Mouse (Mus musculus) midbrain, embryonic 12.5 days (tissue): ENCODE data around the gene Tmc3. TPM values are rescaled to one million over a fixed set of nuclear protein-coding genes. Genes with fewer than 3 reads are reported as not detected.

Experiments used
- ATAC-seq: fragments of 200-750 bp; cut with Nextera tagmentation; 2 replicates; pipeline ENCODE4 v1.8.0; 2017; ENCODE audit warnings: low read depth, moderate TSS enrichment, moderate library complexity; ENCODE audit not compliant: low FRiP score
- H3K27ac ChIP-seq: fragments of 300-500 bp; sonication (generic); replicated peaks from 2 replicates; pipeline ENCODE4 v1.5.1; 2016; ENCODE audit warnings: mild to moderate bottlenecking
- H3K27me3 ChIP-seq: fragments of 300-500 bp; sonication (generic); 2 replicates; pipeline ENCODE4 v1.6.1; 2016; ENCODE audit warnings: mild to moderate bottlenecking
- H3K36me3 ChIP-seq: fragments of 300-500 bp; sonication (generic); 2 replicates; pipeline ENCODE4 v1.6.1; 2016
- H3K4me1 ChIP-seq: fragments of 300-500 bp; sonication (generic); 2 replicates; pipeline ENCODE4 v1.6.1; 2016
- H3K4me2 ChIP-seq: fragments of 300-500 bp; sonication (generic); replicated peaks from 2 replicates; pipeline ENCODE4 v1.6.1; 2016; ENCODE audit warnings: mild to moderate bottlenecking, moderate library complexity
- H3K4me3 ChIP-seq: fragments of 300-500 bp; sonication (generic); 2 replicates; pipeline ENCODE4 v1.5.1; 2016; ENCODE audit warnings: mild to moderate bottlenecking
- H3K9ac ChIP-seq: fragments of 300-500 bp; sonication (generic); replicated peaks from 2 replicates; pipeline ENCODE4 v1.6.1; 2016; ENCODE audit warnings: mild to moderate bottlenecking, moderate library complexity
- H3K9me3 ChIP-seq: fragments of 300-500 bp; sonication (generic); 2 replicates; pipeline ENCODE4 v1.6.1; 2016; ENCODE audit warnings: mild to moderate bottlenecking
- WGBS: fragments of 180-500 bp; shearing (Covaris S2); methylation state at CpG from one replicate; pipeline ENCODE4 v1.1.7; 2016; 5-methylcytosine and 5-hydroxymethylcytosine counted together
- polyA plus RNA-seq: library from polyadenylated mRNA; unstranded; fragments of >200 nt; fragmentation: Nextera tagmentation; extraction: Ambion mirVana; gene quantifications from 2 replicates; pipeline ENCODE4 v1.2.1, GENCODE M21; 2016

Tmc3 gene
- polyA plus RNA-seq, 1 experiment from 2014 or later, result 0.69 TPM

- Histone ChIP-seq H3K4me1 (peaks cover 21% of the 10 kb centered on the region), H3K27ac (peak overlapping the region; percentile 36; the same call in 1 of the 2 replicates), H3K9me3 (no peaks in the 10 kb centered on the region), H3K27me3 (0 out of 2 replicates have a peak, but pooled peaks cover 4% of the 10 kb centered on the region), H3K9ac (peak overlapping the region; percentile 71), H3K4me3 (peak overlapping the region; percentile 65), H3K4me2 (peak overlapping the region; percentile 80), H3K36me3 (no peaks in the 10 kb centered on the region)
- 14% methylated on average over 11 of the region's 11 CpGs for WGBS
- peak; percentile 81; the same call in 1 of the 2 replicates for ATAC-seq
Measured at GRCm38 (mm10) chr7:83631073-83631827, 46.5 kb downstream of the Tmc3 start.

DNA sequence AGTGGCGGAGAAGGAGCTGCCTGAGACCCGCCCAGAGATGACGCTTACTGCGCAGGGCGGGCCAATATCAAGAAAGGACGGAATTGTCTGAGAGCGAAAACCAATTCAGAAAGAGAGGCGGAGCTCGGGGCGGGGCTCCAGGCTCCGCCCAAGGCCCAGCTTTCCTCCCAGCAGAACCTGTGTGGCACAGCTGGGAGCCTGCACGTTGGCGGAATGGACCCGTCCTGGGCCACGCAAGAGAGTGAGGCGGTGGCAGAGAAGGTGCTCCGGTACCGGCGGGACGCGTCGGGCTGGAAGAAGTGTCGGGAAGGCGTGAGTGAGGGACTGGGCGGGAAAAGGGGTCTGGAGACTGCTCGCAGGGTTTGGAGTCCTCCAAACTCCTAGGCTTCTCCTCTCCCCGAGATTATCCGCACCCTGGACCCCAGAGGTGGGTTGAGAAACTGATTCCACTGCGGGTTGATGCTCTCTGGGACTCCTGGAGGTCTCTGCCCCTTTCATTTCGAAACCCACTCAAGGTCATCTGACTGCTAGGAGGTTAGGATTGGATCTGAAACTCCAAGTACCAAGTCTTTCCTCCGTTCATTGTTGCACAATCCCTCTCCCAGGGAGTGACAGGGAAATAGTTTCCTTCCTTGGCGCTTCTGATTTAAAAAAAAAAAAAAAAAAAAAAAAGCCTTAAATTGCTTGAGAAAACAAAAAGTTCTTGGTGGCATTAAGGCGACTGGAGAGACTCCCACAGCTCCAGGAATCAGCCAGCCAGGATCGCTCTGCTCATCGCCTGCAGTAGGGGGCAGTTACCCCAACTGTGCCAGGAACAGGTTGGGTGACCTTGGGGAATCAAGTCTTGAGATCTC lies 47.3 kb downstream of the Tmc3 start, which contains the start of gene Stard5:
Gene Stard5, plus strand, starts transcription at position 132 of the 854 bp plus-strand sequence.
- H3K4me1 ChIP-seq, result peaks cover 21% of the 10 kb centered on the region
- under 1% methylated on average over 35 of the region's 35 CpGs for WGBS
- H3K4me3 ChIP-seq, result peak within 1 kb of the TSS; percentile 65
- peak within 1 kb of the TSS; percentile 71 for H3K9ac ChIP-seq
- H3K9me3 ChIP-seq, result no peaks in the 10 kb centered on the region
- 0 out of 2 replicates have a peak, but pooled peaks cover 4% of the 10 kb centered on the region for H3K27me3 ChIP-seq
- H3K36me3 ChIP-seq, result peaks cover 6% of the 10 kb centered on the region; the same call in 1 of the 2 replicates
- peak within 1 kb of the TSS; percentile 80 for H3K4me2 ChIP-seq
- ATAC-seq, result peak; percentile 96
- H3K27ac ChIP-seq, result peak within 1 kb of the TSS; percentile 36; the same call in 1 of the 2 replicates

- peaks cover 8% of the 10 kb centered on the region; the same call in 1 of the 2 replicates for H3K36me3 ChIP-seq
- no peak for ATAC-seq
- H3K9me3 ChIP-seq, result no peaks in the 10 kb centered on the region
- H3K27me3 ChIP-seq, result 0 out of 2 replicates have a peak, but pooled peaks cover 4% of the 10 kb centered on the region
- 53% methylated on average over 6 of the region's 6 CpGs for WGBS
- peaks cover 21% of the 10 kb centered on the region for H3K4me1 ChIP-seq
- H3K4me3 ChIP-seq, result peak overlapping the region; percentile 65
- H3K27ac ChIP-seq, result no peak overlapping the region
- no peak overlapping the region for H3K9ac ChIP-seq
- peak overlapping the region; percentile 80 for H3K4me2 ChIP-seq
Measured at GRCm38 (mm10) chr7:83632682-83633120, 48.0 kb downstream of the Tmc3 start.

DNA sequence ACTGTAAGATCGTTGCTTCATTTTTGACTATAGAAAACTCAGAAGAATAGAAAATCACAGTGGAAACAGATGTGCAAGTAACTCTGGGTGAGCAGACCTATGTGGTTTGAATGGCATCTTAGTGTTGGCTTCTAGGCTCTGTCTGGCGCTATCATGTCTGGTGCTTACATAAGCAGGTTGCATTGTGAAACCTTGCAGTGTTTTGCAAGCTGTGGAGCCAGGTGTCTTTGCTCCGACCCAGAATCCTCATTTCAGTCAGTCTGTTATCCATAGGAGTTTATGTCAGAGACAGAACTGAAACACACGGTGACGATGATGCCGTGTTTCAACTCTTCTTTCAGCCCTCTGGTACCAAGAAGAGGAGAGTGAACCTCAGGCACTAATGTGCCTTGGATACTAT lies 49.1 kb downstream of the Tmc3 start:
- Histone ChIP-seq H3K36me3 (peaks cover 9% of the 10 kb centered on the region; the same call in 1 of the 2 replicates), H3K4me3 (no peak overlapping the region), H3K9ac (no peak overlapping the region), H3K4me1 (peaks cover 21% of the 10 kb centered on the region), H3K4me2 (no peak overlapping the region), H3K27ac (no peak overlapping the region), H3K9me3 (no peaks in the 10 kb centered on the region), H3K27me3 (0 out of 2 replicates have a peak, but pooled peaks cover 4% of the 10 kb centered on the region)
- ATAC-seq, result no peak
- 94% methylated on average over 6 of the region's 6 CpGs for WGBS

- H3K4me1 ChIP-seq, result peaks cover 21% of the 10 kb centered on the region
- no peak overlapping the region for H3K27ac ChIP-seq
- H3K36me3 ChIP-seq, result peaks cover 9% of the 10 kb centered on the region; the same call in 1 of the 2 replicates
- H3K4me3 ChIP-seq, result no peak overlapping the region
- no peak overlapping the region for H3K4me2 ChIP-seq
- H3K9ac ChIP-seq, result no peak overlapping the region
- no peak for ATAC-seq
- 96% methylated on average over 2 of the region's 2 CpGs for WGBS
- H3K27me3 ChIP-seq, result 0 out of 2 replicates have a peak, but pooled peaks cover 4% of the 10 kb centered on the region
- H3K9me3 ChIP-seq, result no peaks in the 10 kb centered on the region
Measured at GRCm38 (mm10) chr7:83635726-83636125, 51.0 kb downstream of the Tmc3 start.

DNA sequence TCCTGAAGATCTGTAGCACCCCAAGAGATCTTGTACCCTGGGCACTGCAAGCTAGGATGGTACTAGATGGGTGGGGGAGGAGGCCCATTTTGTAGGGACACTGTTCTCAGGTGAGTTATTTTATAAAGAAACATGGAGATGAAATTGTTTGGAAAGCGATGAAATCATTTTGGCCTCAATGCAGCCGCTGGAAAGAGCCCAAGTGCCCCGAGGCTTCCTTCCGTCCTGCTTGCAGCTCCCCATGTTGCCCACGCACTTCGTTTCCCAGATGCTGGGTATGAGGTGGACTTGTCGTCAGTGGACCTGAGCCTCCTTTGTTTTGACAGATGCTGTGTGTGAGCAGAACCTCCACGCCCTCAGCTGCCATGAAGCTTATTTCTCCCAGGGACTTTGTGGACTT lies 51.7 kb downstream of the Tmc3 start:
- ATAC-seq, result no peak
- Histone ChIP-seq H3K27me3 (0 out of 2 replicates have a peak, but pooled peaks cover 4% of the 10 kb centered on the region), H3K27ac (no peak overlapping the region), H3K9me3 (no peaks in the 10 kb centered on the region), H3K4me1 (peaks cover 14% of the 10 kb centered on the region), H3K4me2 (no peak overlapping the region), H3K36me3 (peaks cover 9% of the 10 kb centered on the region; the same call in 1 of the 2 replicates), H3K4me3 (no peak overlapping the region), H3K9ac (no peak overlapping the region)
- WGBS, result 89% methylated on average over 8 of the region's 8 CpGs

GRCm38 (mm10) chr7:83637781-83638583 lies 53.3 kb downstream of the Tmc3 start:
- no peak overlapping the region for H3K27ac ChIP-seq
- ATAC-seq, result no peak
- no peak overlapping the region for H3K4me2 ChIP-seq
- H3K4me3 ChIP-seq, result no peak overlapping the region
- WGBS, result 94% methylated on average over 8 of the region's 8 CpGs
- no peak overlapping the region for H3K9ac ChIP-seq
- H3K9me3 ChIP-seq, result no peaks in the 10 kb centered on the region
- H3K4me1 ChIP-seq, result peaks cover 9% of the 10 kb centered on the region
- 0 out of 2 replicates have a peak, but pooled peaks cover 3% of the 10 kb centered on the region for H3K27me3 ChIP-seq
- peaks cover 9% of the 10 kb centered on the region; the same call in 1 of the 2 replicates for H3K36me3 ChIP-seq

GRCm38 (mm10) chr7:83639084-83639483 lies 54.4 kb downstream of the Tmc3 start:
- Histone ChIP-seq H3K27me3 (no peaks in the 10 kb centered on the region), H3K9ac (no peak overlapping the region), H3K4me1 (0 out of 2 replicates have a peak, but pooled peaks cover 3% of the 10 kb centered on the region), H3K36me3 (peaks cover 9% of the 10 kb centered on the region; the same call in 1 of the 2 replicates), H3K4me2 (no peak overlapping the region), H3K27ac (no peak overlapping the region), H3K9me3 (no peaks in the 10 kb centered on the region), H3K4me3 (no peak overlapping the region)
- 85% methylated on average over 3 of the region's 3 CpGs for WGBS
- ATAC-seq, result no peak

GRCm38 (mm10) chr7:83640581-83640980 lies 55.9 kb downstream of the Tmc3 start:
- Histone ChIP-seq H3K36me3 (peaks cover 9% of the 10 kb centered on the region; the same call in 1 of the 2 replicates), H3K9ac (no peak overlapping the region), H3K4me1 (0 out of 2 replicates have a peak, but pooled peaks cover 3% of the 10 kb centered on the region), H3K9me3 (no peaks in the 10 kb centered on the region), H3K27ac (no peak overlapping the region), H3K4me3 (no peak overlapping the region), H3K27me3 (no peaks in the 10 kb centered on the region), H3K4me2 (no peak overlapping the region)
- no peak for ATAC-seq
- 99% methylated on average over 5 of the region's 5 CpGs for WGBS

- 63% methylated on average over 2 of the region's 2 CpGs for WGBS
- no peaks in the 10 kb centered on the region for H3K4me1 ChIP-seq
- no peak overlapping the region for H3K4me2 ChIP-seq
- H3K27ac ChIP-seq, result no peak overlapping the region
- ATAC-seq, result no peak
- H3K36me3 ChIP-seq, result peaks cover 9% of the 10 kb centered on the region; the same call in 1 of the 2 replicates
- H3K4me3 ChIP-seq, result no peak overlapping the region
- H3K27me3 ChIP-seq, result no peaks in the 10 kb centered on the region
- no peak overlapping the region for H3K9ac ChIP-seq
- H3K9me3 ChIP-seq, result no peaks in the 10 kb centered on the region
Measured at GRCm38 (mm10) chr7:83641163-83641562, 56.4 kb downstream of the Tmc3 start.

DNA sequence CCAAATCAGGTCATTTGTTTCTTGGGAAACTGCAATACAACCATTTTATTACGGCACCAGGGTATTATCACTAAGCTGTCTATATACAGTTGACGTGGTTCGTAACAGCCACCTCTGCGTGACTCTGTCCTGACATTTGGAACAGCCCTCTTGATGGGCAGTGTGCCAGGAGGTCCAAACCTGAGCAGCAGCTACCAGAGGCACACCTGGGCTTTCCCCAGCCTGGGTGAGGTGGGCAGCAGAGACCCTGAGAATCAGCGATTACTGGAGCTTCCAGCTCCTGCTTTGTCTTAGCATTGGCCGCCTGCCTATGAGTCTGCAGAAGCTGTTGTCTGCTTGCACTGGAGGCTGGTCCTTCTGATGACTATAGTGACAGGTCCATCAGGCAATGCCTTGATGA lies 58.9 kb downstream of the Tmc3 start:
- H3K9me3 ChIP-seq, result no peaks in the 10 kb centered on the region
- H3K36me3 ChIP-seq, result no peaks in the 10 kb centered on the region
- no peak overlapping the region for H3K9ac ChIP-seq
- H3K4me3 ChIP-seq, result no peak overlapping the region
- H3K27me3 ChIP-seq, result no peaks in the 10 kb centered on the region; the same call in 1 of the 2 replicates
- H3K4me2 ChIP-seq, result no peak overlapping the region
- no peak overlapping the region for H3K27ac ChIP-seq
- WGBS, result 90% methylated on average over 6 of the region's 6 CpGs
- H3K4me1 ChIP-seq, result no peaks in the 10 kb centered on the region
- ATAC-seq, result no peak
